Mouse (Mus musculus) retina, embryonic 14.5 days (tissue): Measurements from ENCODE around the gene Btbd16.

Experiments used
- DNase-seq: peaks from one replicate; pipeline ENCODE4 v3.0.0-alpha.2; 2015; ENCODE audit warnings: low spot score

Btbd16 gene

GRCm38 (mm10) chr7:130770707-130771106, 3.2 kb upstream of the Btbd16 start:
- peak; percentile 94 for DNase-seq

GRCm38 (mm10) chr7:130773171-130773830, 568 bp upstream of the Btbd16 start:
- peak; percentile 76 for DNase-seq

- DNase-seq: no peak
Observed at GRCm38 (mm10) chr7:130780866-130781419, 7.1 kb downstream of the Btbd16 start.

GRCm38 (mm10) chr7:130782501-130783050, 8.7 kb downstream of the Btbd16 start:
- DNase-seq: no peak

GRCm38 (mm10) chr7:130785923-130786575, 12.2 kb downstream of the Btbd16 start:
- DNase-seq: no peak

GRCm38 (mm10) chr7:130786708-130787107, 12.8 kb downstream of the Btbd16 start:
- no peak for DNase-seq

GRCm38 (mm10) chr7:130787537-130787936, 13.7 kb downstream of the Btbd16 start:
- no peak for DNase-seq

GRCm38 (mm10) chr7:130788950-130789349, 15.1 kb downstream of the Btbd16 start:
- no peak for DNase-seq

- no peak for DNase-seq
Observed at GRCm38 (mm10) chr7:130789456-130789855, 15.6 kb downstream of the Btbd16 start.

GRCm38 (mm10) chr7:130793671-130794070, 19.8 kb downstream of the Btbd16 start:
- DNase-seq: no peak

GRCm38 (mm10) chr7:130796786-130797185, 22.9 kb downstream of the Btbd16 start:
- DNase-seq: peak; percentile 17

- DNase-seq: no peak
Observed at GRCm38 (mm10) chr7:130797524-130797923, 23.7 kb downstream of the Btbd16 start.

- DNase-seq: no peak
Observed at GRCm38 (mm10) chr7:130799418-130799817, 25.5 kb downstream of the Btbd16 start.

- DNase-seq: no peak
Observed at GRCm38 (mm10) chr7:130800681-130801080, 26.8 kb downstream of the Btbd16 start.

GRCm38 (mm10) chr7:130801811-130802210, 27.9 kb downstream of the Btbd16 start:
- no peak for DNase-seq

- no peak for DNase-seq
Observed at GRCm38 (mm10) chr7:130803251-130803825, 29.5 kb downstream of the Btbd16 start.

- no peak for DNase-seq
Observed at GRCm38 (mm10) chr7:130804991-130805390, 31.1 kb downstream of the Btbd16 start.

GRCm38 (mm10) chr7:130807749-130808148, 33.9 kb downstream of the Btbd16 start:
- DNase-seq: no peak

GRCm38 (mm10) chr7:130808694-130809093, 34.8 kb downstream of the Btbd16 start:
- no peak for DNase-seq

- DNase-seq: no peak
Observed at GRCm38 (mm10) chr7:130810238-130810637, 36.4 kb downstream of the Btbd16 start.

GRCm38 (mm10) chr7:130812407-130812806, 38.5 kb downstream of the Btbd16 start:
- DNase-seq: no peak

GRCm38 (mm10) chr7:130815601-130816000, 41.7 kb downstream of the Btbd16 start:
- no peak for DNase-seq

- no peak for DNase-seq
Observed at GRCm38 (mm10) chr7:130816243-130816642, 42.4 kb downstream of the Btbd16 start.
